Mouse (Mus musculus) lung, postnatal 36 days (tissue): Measurements from ENCODE around the gene Haghl.

Experiments used
- DNase-seq: peaks from one replicate; pipeline ENCODE4 v3.0.0; 2022; ENCODE audit warnings: mixed read lengths

Haghl gene

GRCm38 (mm10) chr17:25738861-25739260 is 46.6 kb downstream of the Haghl start:
- peak; percentile 34 for DNase-seq

DNA sequence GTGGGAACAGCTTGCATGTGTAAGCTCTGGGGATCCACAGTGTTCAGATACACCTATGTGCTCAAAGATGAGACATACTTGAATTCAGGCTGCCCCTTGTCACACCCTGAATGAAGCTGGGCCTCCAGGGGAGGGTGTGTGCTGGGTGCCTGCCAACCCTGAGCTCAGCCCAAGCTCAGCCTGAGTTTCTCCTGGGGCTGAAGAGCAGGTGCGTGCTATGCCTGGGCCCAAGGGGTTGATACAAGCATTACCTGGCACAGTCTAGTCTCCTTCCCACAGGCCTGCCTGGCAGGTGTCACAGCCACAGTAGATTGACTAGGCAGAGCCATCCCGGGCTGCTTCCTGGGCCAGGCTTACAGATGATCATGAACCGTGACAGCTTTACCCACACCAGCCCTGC is 49.7 kb downstream of the Haghl start, which contains the start of gene Mslnl:
Gene Mslnl (plus strand): TSS at position 298 of the 400 bp plus-strand sequence.
- DNase-seq, result no peak

- DNase-seq, result no peak
Observed at GRCm38 (mm10) chr17:25735246-25735645, 50.2 kb downstream of the Haghl start.

- peak; percentile 90 for DNase-seq
Observed at GRCm38 (mm10) chr17:25732082-25732481, 53.4 kb downstream of the Haghl start.
